12 mouse cellular contexts compared by ENCODE assay signal in genomic region chr11:100980438-100980837, GRCm38 (mm10). TPM values are rescaled to one million over a fixed set of nuclear protein-coding genes. Genes with fewer than 3 reads are reported as not detected.
DNase-seq lines count a peak whose midpoint lies in the region; ATAC-seq and TF ChIP-seq lines count a peak whose summit lies in the region.
"Had no signal": no experiment of that assay in that cellular context is flagged by ENCODE, and none has a peak within 500 bp of the region (broad histone marks: within the 10 kb centered on the region; RNA-seq: fewer than 3 reads in every experiment).

No protein-coding gene starts in this region.

- no peak for TF ChIP-seq CTCF in heart, adult 2 months (IDR thresholded peaks at IDR 0.05)
- no peak for TF ChIP-seq CTCF in lung, embryonic 14.5 days (IDR thresholded peaks at IDR 0.05; ENCODE audit: low read depth)

- H3K4me3 ChIP-seq in heart, adult 2 months = no peak overlapping the region
- no peak overlapping the region for H3K4me3 ChIP-seq in hindbrain, embryonic 15.5 days
- H3K4me3 ChIP-seq in hindbrain, embryonic 13.5 days = no peak overlapping the region
- H3K4me3 ChIP-seq in lung, embryonic 14.5 days (ENCODE audit: low read depth, low read length) = no peak overlapping the region
- H3K4me3 ChIP-seq in limb, embryonic 15.5 days = no peak overlapping the region

- WGBS in heart, adult 2 months = 93% methylated on average over 1 of the region's 1 CpGs
- 72% methylated on average over 1 of the region's 1 CpGs for WGBS in hindbrain, embryonic 15.5 days
- WGBS in hindbrain, embryonic 13.5 days = 78% methylated on average over 1 of the region's 1 CpGs
- 53% methylated on average over 1 of the region's 1 CpGs for WGBS in lung, embryonic 14.5 days
- WGBS in limb, embryonic 15.5 days = 68% methylated on average over 1 of the region's 1 CpGs

- TF ChIP-seq POLR2A in heart, adult 2 months (IDR thresholded peaks at IDR 0.05; ENCODE audit: insufficient read depth, low read depth, low read length) = no peak

- peaks cover 10% of the 10 kb centered on the region for H3K4me1 ChIP-seq in heart, adult 2 months (ENCODE audit: control insufficient read depth, insufficient read depth, low read length)
- peaks cover 7% of the 10 kb centered on the region; the same call in 1 of the 2 replicates for H3K4me1 ChIP-seq in hindbrain, embryonic 15.5 days (replicated peaks)
- peaks cover 7% of the 10 kb centered on the region for H3K4me1 ChIP-seq in hindbrain, embryonic 13.5 days (replicated peaks)
- H3K4me1 ChIP-seq in lung, embryonic 14.5 days (ENCODE audit: insufficient read depth) = peaks cover 2% of the 10 kb centered on the region; the same call in 1 of the 2 replicates
- peaks cover 12% of the 10 kb centered on the region for H3K4me1 ChIP-seq in limb, embryonic 15.5 days

- H3K36me3 ChIP-seq in heart, adult 2 months (ENCODE audit: control insufficient read depth, insufficient read depth, low read length) = peaks cover 5% of the 10 kb centered on the region
- no peaks in the 10 kb centered on the region for H3K36me3 ChIP-seq in hindbrain, embryonic 15.5 days
- H3K36me3 ChIP-seq in hindbrain, embryonic 13.5 days = no peaks in the 10 kb centered on the region
- H3K36me3 ChIP-seq in lung, embryonic 14.5 days (ENCODE audit: insufficient read depth) = no peaks in the 10 kb centered on the region
- H3K36me3 ChIP-seq in limb, embryonic 15.5 days = no peaks in the 10 kb centered on the region

- H3K27me3 ChIP-seq in heart, adult 2 months (ENCODE audit: control insufficient read depth, insufficient read depth, low read length) = no peaks in the 10 kb centered on the region
- H3K27me3 ChIP-seq in hindbrain, embryonic 15.5 days = peaks cover 2% of the 10 kb centered on the region; the same call in 1 of the 2 replicates
- peaks cover 26% of the 10 kb centered on the region for H3K27me3 ChIP-seq in hindbrain, embryonic 13.5 days
- H3K27me3 ChIP-seq in lung, embryonic 14.5 days (ENCODE audit: insufficient read depth, low read length) = no peaks in the 10 kb centered on the region; the same call in 1 of the 2 replicates
- H3K27me3 ChIP-seq in limb, embryonic 15.5 days = peaks cover 13% of the 10 kb centered on the region; the same call in 1 of the 2 replicates

- no peak for TF ChIP-seq EP300 in heart, adult 2 months (IDR thresholded peaks at IDR 0.05; ENCODE audit: insufficient read depth, low read depth, low read length)

- peak overlapping the region; percentile 72 for H3K27ac ChIP-seq in heart, adult 2 months
- H3K27ac ChIP-seq in hindbrain, embryonic 15.5 days (replicated peaks) = 0 out of 2 replicates have a peak overlapping the region, but pooled peaks have one; percentile 17
- no peak overlapping the region for H3K27ac ChIP-seq in hindbrain, embryonic 13.5 days
- peak overlapping the region; percentile 51 for H3K27ac ChIP-seq in lung, embryonic 14.5 days (ENCODE audit: low read depth)
- H3K27ac ChIP-seq in limb, embryonic 15.5 days = peak overlapping the region; percentile 17; the same call in 1 of the 2 replicates

- ATAC-seq in hindbrain, embryonic 15.5 days (ENCODE audit: low FRiP score, low read depth) = no peak
- no peak for ATAC-seq in hindbrain, embryonic 13.5 days (ENCODE audit: low FRiP score)
- no peak for ATAC-seq in lung, embryonic 14.5 days (ENCODE audit: insufficient read depth)
- ATAC-seq in limb, embryonic 15.5 days (ENCODE audit: insufficient number of reproducible peaks, low FRiP score, low TSS enrichment, low read depth) = no peak

- H3K4me2 ChIP-seq in hindbrain, embryonic 15.5 days = no peak overlapping the region
- H3K4me2 ChIP-seq in hindbrain, embryonic 13.5 days = no peak overlapping the region
- H3K4me2 ChIP-seq in lung, embryonic 14.5 days = no peak overlapping the region
- H3K4me2 ChIP-seq in limb, embryonic 15.5 days = no peak overlapping the region

- intact Hi-C loops in heart, adult 2 months (cut with DNase I) = no loop called here

- no peak overlapping the region for H3K9ac ChIP-seq in heart, adult 2 months (ENCODE audit: low read depth, low read length)
- no peak overlapping the region for H3K9ac ChIP-seq in hindbrain, embryonic 15.5 days
- H3K9ac ChIP-seq in hindbrain, embryonic 13.5 days = no peak overlapping the region
- no peak overlapping the region for H3K9ac ChIP-seq in lung, embryonic 14.5 days
- no peak overlapping the region for H3K9ac ChIP-seq in limb, embryonic 15.5 days

- no peak for DNase-seq in heart, adult 2 months
- no peak for DNase-seq in heart, postnatal 4 days
- no peak for DNase-seq in lung, embryonic 14.5 days
- DNase-seq in lung, postnatal 36 days = no peak
- no peak for DNase-seq in thymus, adult 18-20 months
- DNase-seq: adrenal gland, adult 8-10 months; cerebellum, adult 8-10 months; gastrocnemius, postnatal 36 days; thymus, adult 2 months had no signal

- H3K79me2 ChIP-seq in heart, adult 2 months (replicated peaks; ENCODE audit: control insufficient read depth, insufficient read depth, low read length) = no peaks in the 10 kb centered on the region

- H3K9me3 ChIP-seq in hindbrain, embryonic 15.5 days = no peaks in the 10 kb centered on the region
- H3K9me3 ChIP-seq in hindbrain, embryonic 13.5 days = no peaks in the 10 kb centered on the region
- H3K9me3 ChIP-seq in lung, embryonic 14.5 days (ENCODE audit: low read depth, low read length) = no peaks in the 10 kb centered on the region
- H3K9me3 ChIP-seq in limb, embryonic 15.5 days = no peaks in the 10 kb centered on the region

RNA-seq across cellular contexts. Expression of gene Cavin1, which starts 9.8 kb away (rescaled TPM):
- 100 to 1,000 TPM; 219 to 225 TPM for total RNA-seq in heart, adult 2 months (2021)
- polyA plus RNA-seq in heart, adult 2 months (2012; rRNA removed) = 114 and 135 TPM in 2 replicates
- 100 to 1,000 TPM; 479 to 498 TPM for total RNA-seq in heart, postnatal 4 days (2021)
- 47.2 and 50.1 TPM in 2 replicates for polyA plus RNA-seq in hindbrain, embryonic 15.5 days (2015; fragmentation: Nextera tagmentation; extraction: Ambion mirVana)
- 42.0 and 43.9 TPM in 2 replicates for polyA plus RNA-seq in hindbrain, embryonic 13.5 days (2015; fragmentation: Nextera tagmentation; extraction: Ambion mirVana)
- polyA plus RNA-seq in lung, embryonic 14.5 days (2014; fragmentation: Nextera tagmentation; extraction: Ambion mirVana) = 137 and 143 TPM in 2 replicates
- polyA plus RNA-seq in limb, embryonic 15.5 days (2015; fragmentation: Nextera tagmentation; extraction: Ambion mirVana) = 368 and 413 TPM in 2 replicates

RNA-seq across cellular contexts. Expression of gene Atp6v0a1, which starts 28.8 kb away (rescaled TPM):
- total RNA-seq in heart, adult 2 months (2021) = 10 to 100 TPM; 89.6 to 92.6 TPM
- 77.4 and 85.9 TPM in 2 replicates for polyA plus RNA-seq in heart, adult 2 months (2012; rRNA removed)
- 100 to 1,000 TPM; 112 to 115 TPM for total RNA-seq in heart, postnatal 4 days (2021)
- 147 and 157 TPM in 2 replicates for polyA plus RNA-seq in hindbrain, embryonic 15.5 days (2015; fragmentation: Nextera tagmentation; extraction: Ambion mirVana)
- polyA plus RNA-seq in hindbrain, embryonic 13.5 days (2015; fragmentation: Nextera tagmentation; extraction: Ambion mirVana) = 108 and 110 TPM in 2 replicates
- 32.8 and 38.0 TPM in 2 replicates for polyA plus RNA-seq in lung, embryonic 14.5 days (2014; fragmentation: Nextera tagmentation; extraction: Ambion mirVana)
- 39.5 and 43.6 TPM in 2 replicates for polyA plus RNA-seq in limb, embryonic 15.5 days (2015; fragmentation: Nextera tagmentation; extraction: Ambion mirVana)

RNA-seq across cellular contexts. Expression of gene Stat3, which starts 41.1 kb away (rescaled TPM):
- 10 to 100 TPM; 93.0 to 94.7 TPM for total RNA-seq in heart, adult 2 months (2021)
- polyA plus RNA-seq in heart, adult 2 months (2012; rRNA removed) = 85.8 and 134 TPM in 2 replicates
- 100 to 1,000 TPM; 111 to 115 TPM for total RNA-seq in heart, postnatal 4 days (2021)
- 46.0 and 48.4 TPM in 2 replicates for polyA plus RNA-seq in hindbrain, embryonic 15.5 days (2015; fragmentation: Nextera tagmentation; extraction: Ambion mirVana)
- 51.5 and 53.3 TPM in 2 replicates for polyA plus RNA-seq in hindbrain, embryonic 13.5 days (2015; fragmentation: Nextera tagmentation; extraction: Ambion mirVana)
- 33.8 and 36.5 TPM in 2 replicates for polyA plus RNA-seq in lung, embryonic 14.5 days (2014; fragmentation: Nextera tagmentation; extraction: Ambion mirVana)
- polyA plus RNA-seq in limb, embryonic 15.5 days (2015; fragmentation: Nextera tagmentation; extraction: Ambion mirVana) = 72.9 and 85.2 TPM in 2 replicates
